ENCODE assay signal across 10 mouse cellular contexts in the genomic region with DNA sequence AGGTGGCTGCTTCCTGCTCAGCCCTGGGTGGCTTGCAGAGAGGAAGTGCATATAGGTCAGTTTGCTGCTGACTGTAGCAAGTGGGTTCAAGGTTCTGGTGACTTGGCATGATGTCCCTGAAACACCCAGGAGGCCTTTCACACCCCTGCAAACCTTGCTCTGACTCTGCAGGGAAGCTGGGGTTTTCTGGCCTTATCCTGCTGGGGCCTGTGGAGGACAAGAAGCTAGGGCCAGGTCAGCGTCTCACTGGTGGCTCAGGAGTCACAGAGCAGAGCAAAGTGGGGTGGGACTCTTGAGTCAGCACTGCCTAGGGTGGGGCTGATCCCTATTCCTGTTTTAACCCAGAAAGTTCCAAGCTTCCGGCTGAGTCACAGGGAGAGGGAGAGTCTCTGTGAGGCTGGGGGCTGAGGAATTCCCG. TPM values are rescaled to one million over a fixed set of nuclear protein-coding genes. Genes with fewer than 3 reads are reported as not detected.
DNase-seq lines count a peak whose midpoint lies in the region; ATAC-seq and TF ChIP-seq lines count a peak whose summit lies in the region.
"Had no signal": no experiment of that assay in that cellular context is flagged by ENCODE, and none has a peak within 500 bp of the region (broad histone marks: within the 10 kb centered on the region; RNA-seq: fewer than 3 reads in every experiment).

No protein-coding gene starts in this region.

- H3K27me3 ChIP-seq in heart, embryonic 10.5 days (ENCODE audit: insufficient read depth, poor library complexity, severe bottlenecking): no peaks in the 10 kb centered on the region
- H3K27me3 ChIP-seq in embryonic facial prominence, embryonic 15.5 days: no peaks in the 10 kb centered on the region
- no peaks in the 10 kb centered on the region for H3K27me3 ChIP-seq in limb, embryonic 14.5 days (ENCODE audit: control insufficient read depth, insufficient read depth, low read length)
- H3K27me3 ChIP-seq: neural tube, embryonic 12.5 days; Patski had no signal

- 40% methylated on average over 3 of the region's 3 CpGs for WGBS in heart, embryonic 10.5 days
- WGBS in embryonic facial prominence, embryonic 15.5 days: 44% methylated on average over 3 of the region's 3 CpGs
- WGBS in limb, embryonic 14.5 days: 59% methylated on average over 3 of the region's 3 CpGs

- ATAC-seq in embryonic facial prominence, embryonic 15.5 days (ENCODE audit: insufficient number of reproducible peaks, low FRiP score, low TSS enrichment, low read depth): 0 out of 2 replicates have a peak, but pooled peaks have one; percentile 9
- ATAC-seq in limb, embryonic 14.5 days (ENCODE audit: low FRiP score, low read depth): no peak
- ATAC-seq: Patski had no signal

- 0 out of 2 replicates have a peak overlapping the region, but pooled peaks have one; percentile 9 for H3K9ac ChIP-seq in embryonic facial prominence, embryonic 15.5 days
- peak overlapping the region; percentile 22 for H3K9ac ChIP-seq in limb, embryonic 14.5 days (ENCODE audit: low read depth, low read length, severe bottlenecking)
- H3K9ac ChIP-seq: neural tube, embryonic 12.5 days had no signal

- H3K4me1 ChIP-seq in heart, embryonic 10.5 days: peaks cover 58% of the 10 kb centered on the region
- peaks cover 77% of the 10 kb centered on the region for H3K4me1 ChIP-seq in embryonic facial prominence, embryonic 15.5 days
- peaks cover 21% of the 10 kb centered on the region for H3K4me1 ChIP-seq in limb, embryonic 14.5 days (ENCODE audit: control insufficient read depth, insufficient read depth, low read length)

- H3K27ac ChIP-seq in heart, embryonic 10.5 days: peak overlapping the region; percentile 59
- peak overlapping the region; percentile 89 for H3K27ac ChIP-seq in embryonic facial prominence, embryonic 15.5 days (replicated peaks)
- H3K27ac ChIP-seq in limb, embryonic 14.5 days (replicated peaks; ENCODE audit: low read depth, low read length): 0 out of 2 replicates have a peak overlapping the region, but pooled peaks have one; percentile 19
- H3K27ac ChIP-seq: neural tube, embryonic 12.5 days had no signal

- H3K36me3 ChIP-seq in heart, embryonic 10.5 days: peaks cover 6% of the 10 kb centered on the region; the same call in 1 of the 2 replicates
- 0 out of 2 replicates have a peak, but pooled peaks cover under 1% of the 10 kb centered on the region for H3K36me3 ChIP-seq in embryonic facial prominence, embryonic 15.5 days
- H3K36me3 ChIP-seq in limb, embryonic 14.5 days (ENCODE audit: control insufficient read depth, insufficient read depth, low read length): peaks cover 4% of the 10 kb centered on the region; the same call in 1 of the 2 replicates

- peak overlapping the region; percentile 22 for H3K4me2 ChIP-seq in embryonic facial prominence, embryonic 15.5 days (replicated peaks)
- no peak overlapping the region for H3K4me2 ChIP-seq in limb, embryonic 14.5 days (replicated peaks; ENCODE audit: low read depth, low read length, severe bottlenecking)
- H3K4me2 ChIP-seq: neural tube, embryonic 12.5 days had no signal

- no peaks in the 10 kb centered on the region for H3K9me3 ChIP-seq in heart, embryonic 10.5 days
- no peaks in the 10 kb centered on the region for H3K9me3 ChIP-seq in embryonic facial prominence, embryonic 15.5 days (replicated peaks)
- H3K9me3 ChIP-seq in limb, embryonic 14.5 days (ENCODE audit: control insufficient read depth, low read length): no peaks in the 10 kb centered on the region
- H3K9me3 ChIP-seq: neural tube, embryonic 12.5 days had no signal

- H3K4me3 ChIP-seq in heart, embryonic 10.5 days: no peak overlapping the region
- H3K4me3 ChIP-seq in embryonic facial prominence, embryonic 15.5 days (replicated peaks): no peak overlapping the region
- H3K4me3 ChIP-seq in limb, embryonic 14.5 days (replicated peaks; ENCODE audit: low read length): no peak overlapping the region
- H3K4me3 ChIP-seq: neural tube, embryonic 12.5 days had no signal

- no peak for DNase-seq in heart, embryonic 10.5 days (ENCODE audit: low spot score)
- no peak for DNase-seq in heart, adult 8-10 months (ENCODE audit: low spot score)
- DNase-seq in B cell, adult 2 months: peak; percentile 26 to 29
- DNase-seq in limb, embryonic 14.5 days (ENCODE audit: low spot score): no peak
- DNase-seq in cerebellum, adult 9-11 months: no peak
- DNase-seq in layer of hippocampus, adult 18-20 months (ENCODE audit: low spot score in 2 of 2): no peak
- DNase-seq in layer of hippocampus, adult 9-11 months: no peak

- no peak for TF ChIP-seq POLR2A in limb, embryonic 14.5 days (IDR thresholded peaks at IDR 0.05; ENCODE audit: borderline replicate concordance, extremely low read depth, insufficient read depth, insufficient read length)

RNA-seq across cellular contexts. Expression of a gene that starts 20.7 kb away (rescaled TPM):
- 7.8 and 8.9 TPM in 2 replicates for polyA plus RNA-seq in heart, embryonic 10.5 days (2016; fragmentation: Nextera tagmentation; extraction: Ambion mirVana)
- total RNA-seq in heart, adult 8-10 months (2022): 10 to 100 TPM; 10.9 to 14.0 (median 11.7) TPM
- 23.0 and 25.2 TPM in 2 replicates for polyA plus RNA-seq in embryonic facial prominence, embryonic 15.5 days (2015; fragmentation: Nextera tagmentation; extraction: Ambion mirVana)
- 8.2 and 12.3 TPM in 2 replicates for polyA plus RNA-seq in limb, embryonic 14.5 days (2012; rRNA removed)
- 11.5 and 12.0 TPM in 2 replicates for polyA plus RNA-seq in limb, embryonic 14.5 days (2014; fragmentation: Nextera tagmentation; extraction: Ambion mirVana)
- 10 to 100 TPM; 22.0 to 23.6 TPM for total RNA-seq in layer of hippocampus, adult 18-20 months (2021)

RNA-seq across cellular contexts. Expression of a gene that starts 25.3 kb away (rescaled TPM):
- 61.9 and 74.9 TPM in 2 replicates for polyA plus RNA-seq in heart, embryonic 10.5 days (2016; fragmentation: Nextera tagmentation; extraction: Ambion mirVana)
- 10 to 100 TPM; 12.7 to 19.1 (median 16.5) TPM for total RNA-seq in heart, adult 8-10 months (2022)
- polyA plus RNA-seq in embryonic facial prominence, embryonic 15.5 days (2015; fragmentation: Nextera tagmentation; extraction: Ambion mirVana): 96.8 and 108 TPM in 2 replicates
- polyA plus RNA-seq in limb, embryonic 14.5 days (2012; rRNA removed): 37.8 and 52.0 TPM in 2 replicates
- 66.1 and 72.1 TPM in 2 replicates for polyA plus RNA-seq in limb, embryonic 14.5 days (2014; fragmentation: Nextera tagmentation; extraction: Ambion mirVana)
- 10 to 100 TPM; 22.3 to 25.3 TPM for total RNA-seq in layer of hippocampus, adult 18-20 months (2021)

RNA-seq across cellular contexts. Expression of a gene that starts 25.3 kb away (rescaled TPM):
- polyA plus RNA-seq in heart, embryonic 10.5 days (2016; fragmentation: Nextera tagmentation; extraction: Ambion mirVana): 5.2 and 5.8 TPM in 2 replicates
- 1 to 10 TPM; 1.7 to 2.1 (median 2.0) TPM for total RNA-seq in heart, adult 8-10 months (2022)
- 4.1 TPM in 2 replicates for polyA plus RNA-seq in embryonic facial prominence, embryonic 15.5 days (2015; fragmentation: Nextera tagmentation; extraction: Ambion mirVana)
- polyA plus RNA-seq in limb, embryonic 14.5 days (2012; rRNA removed): 2.0 TPM in 2 replicates
- 2.1 and 2.4 TPM in 2 replicates for polyA plus RNA-seq in limb, embryonic 14.5 days (2014; fragmentation: Nextera tagmentation; extraction: Ambion mirVana)
- total RNA-seq in layer of hippocampus, adult 18-20 months (2021): 1 to 10 TPM; 6.0 to 6.1 TPM

RNA-seq across cellular contexts. Expression of a gene that starts 38.9 kb away (rescaled TPM):
- 0.54 and 0.84 TPM in 2 replicates for polyA plus RNA-seq in heart, embryonic 10.5 days (2016; fragmentation: Nextera tagmentation; extraction: Ambion mirVana)
- total RNA-seq in heart, adult 8-10 months (2022): under 1 TPM; 0.19 to 0.72 (median 0.24) TPM
- polyA plus RNA-seq in embryonic facial prominence, embryonic 15.5 days (2015; fragmentation: Nextera tagmentation; extraction: Ambion mirVana): 1.3 and 1.6 TPM in 2 replicates
- polyA plus RNA-seq in limb, embryonic 14.5 days (2012; rRNA removed): 0.28 and 0.59 TPM in 2 replicates
- polyA plus RNA-seq in limb, embryonic 14.5 days (2014; fragmentation: Nextera tagmentation; extraction: Ambion mirVana): 0.73 and 0.94 TPM in 2 replicates
- 1 to 10 TPM; 1.9 to 2.8 TPM for total RNA-seq in layer of hippocampus, adult 18-20 months (2021)

RNA-seq across cellular contexts. Expression of a gene that starts 53.7 kb away (rescaled TPM):
- polyA plus RNA-seq in heart, embryonic 10.5 days (2016; fragmentation: Nextera tagmentation; extraction: Ambion mirVana): 45.7 and 47.2 TPM in 2 replicates
- total RNA-seq in heart, adult 8-10 months (2022): 10 to 100 TPM; 26.2 to 28.6 (median 27.2) TPM
- 51.2 and 54.9 TPM in 2 replicates for polyA plus RNA-seq in embryonic facial prominence, embryonic 15.5 days (2015; fragmentation: Nextera tagmentation; extraction: Ambion mirVana)
- 50.0 and 51.6 TPM in 2 replicates for polyA plus RNA-seq in limb, embryonic 14.5 days (2012; rRNA removed)
- polyA plus RNA-seq in limb, embryonic 14.5 days (2014; fragmentation: Nextera tagmentation; extraction: Ambion mirVana): 47.5 and 49.9 TPM in 2 replicates
- total RNA-seq in layer of hippocampus, adult 18-20 months (2021): 10 to 100 TPM; 44.3 to 44.6 TPM

Comparison
In these comparisons a context has a peak if more than half of its experiments do, and no peak if none do; other contexts are left out.
1. DNase-seq: peak in B cell, adult 2 months (2 of 2); none in heart, embryonic 10.5 days (single experiment), heart, adult 8-10 months (single experiment), limb, embryonic 14.5 days (single experiment), cerebellum, adult 9-11 months (single experiment), layer of hippocampus, adult 18-20 months (0 of 2) and layer of hippocampus, adult 9-11 months (single experiment).
2. H3K27ac ChIP-seq: peak in every context shown above with its lines; median percentile 89 in embryonic facial prominence, embryonic 15.5 days; 59 in heart, embryonic 10.5 days; 19 in limb, embryonic 14.5 days.